Mouse (Mus musculus): ENCODE measurements around the gene Trim7.
"Not testable (repeated sequence)": the region's sequence is repeated elsewhere in the genome, so short reads cannot be mapped to it uniquely, and the experiment has no call there.

Gene Trim7

GRCm38 (mm10) chr11:48801831-48802772 is 23.8 kb upstream of the Trim7 start:
- no peak for DNase-seq (ENCODE audit: low read depth, low spot score)

- DNase-seq (ENCODE audit: low read depth, low spot score) = no peak
These were observed 22.0 kb upstream of the Trim7 start for GRCm38 (mm10) chr11:48803988-48804387.

- no peak for DNase-seq (ENCODE audit: low read depth, low spot score)
These were observed 21.0 kb upstream of the Trim7 start for GRCm38 (mm10) chr11:48804922-48805321.

GRCm38 (mm10) chr11:48806856-48807562 is 18.9 kb upstream of the Trim7 start:
- DNase-seq (ENCODE audit: low read depth, low spot score) = no peak

GRCm38 (mm10) chr11:48807563-48808303 is 18.2 kb upstream of the Trim7 start:
- DNase-seq (ENCODE audit: low read depth, low spot score) = no peak

- no peak for DNase-seq (ENCODE audit: low read depth, low spot score)
These were observed 17.7 kb upstream of the Trim7 start for GRCm38 (mm10) chr11:48808304-48808646.

- DNase-seq (ENCODE audit: low read depth, low spot score) = no peak
These were observed 17.1 kb upstream of the Trim7 start for GRCm38 (mm10) chr11:48808737-48809433.

GRCm38 (mm10) chr11:48809434-48809830 is 16.5 kb upstream of the Trim7 start:
- no peak for DNase-seq (ENCODE audit: low read depth, low spot score)

GRCm38 (mm10) chr11:48810142-48810541 is 15.8 kb upstream of the Trim7 start:
- no peak for DNase-seq (ENCODE audit: low read depth, low spot score)

GRCm38 (mm10) chr11:48813782-48814181 is 12.2 kb upstream of the Trim7 start:
- DNase-seq (ENCODE audit: low read depth, low spot score) = no peak

GRCm38 (mm10) chr11:48815851-48816250 is 10.1 kb upstream of the Trim7 start:
- no peak for DNase-seq (ENCODE audit: low read depth, low spot score)

GRCm38 (mm10) chr11:48816281-48816781 is 9.6 kb upstream of the Trim7 start:
- DNase-seq (ENCODE audit: low read depth, low spot score) = no peak

- peak; percentile 98 for DNase-seq (ENCODE audit: low read depth, low spot score)
These were observed 8.9 kb upstream of the Trim7 start, which contains the start of gene Trim41 for GRCm38 (mm10) chr11:48816800-48817665. Gene Trim41, minus strand, starts transcription at chr11:48817353.

- DNase-seq (ENCODE audit: low read depth, low spot score) = no peak
These were observed 8.1 kb upstream of the Trim7 start for GRCm38 (mm10) chr11:48817794-48818193.

GRCm38 (mm10) chr11:48818346-48818745 is 7.6 kb upstream of the Trim7 start:
- DNase-seq (ENCODE audit: low read depth, low spot score) = peak; percentile 81

GRCm38 (mm10) chr11:48819614-48820307 is 6.2 kb upstream of the Trim7 start:
- no peak for DNase-seq (ENCODE audit: low read depth, low spot score)

- no peak for DNase-seq (ENCODE audit: low read depth, low spot score)
These were observed 5.6 kb upstream of the Trim7 start for GRCm38 (mm10) chr11:48820308-48820674.

GRCm38 (mm10) chr11:48821299-48821698 is 4.6 kb upstream of the Trim7 start:
- DNase-seq (ENCODE audit: low read depth, low spot score) = not testable (repeated sequence)

- DNase-seq (ENCODE audit: low read depth, low spot score) = no peak
These were observed 3.0 kb upstream of the Trim7 start for GRCm38 (mm10) chr11:48822768-48823512.

Data from brain, embryonic 18.5 days (tissue).